Mouse (Mus musculus): Measurements from ENCODE around the gene Meaf6. TPM values are rescaled to one million over a fixed set of nuclear protein-coding genes. Genes with fewer than 3 reads are reported as not detected.

Gene Meaf6
- total RNA-seq, 2 experiments from 2014 or later, result 22.6 to 24.5 TPM

Other genes starting within 250 kb of the Meaf6 start
- gene Yrdc, start 234.5 kb upstream of the Meaf6 start, total RNA-seq (2021), result 10 to 100 TPM; 17.5 to 17.9 TPM
- 10 to 100 TPM; 23.9 to 24.8 TPM for gene 1110065P20Rik, start 233.9 kb upstream of the Meaf6 start, total RNA-seq (2021)
- gene Maneal, start 223.0 kb upstream of the Meaf6 start, total RNA-seq (2021), result under 1 TPM; 0.10 to 0.17 TPM
- not detected for gene Epha10, start 204.2 kb upstream of the Meaf6 start, total RNA-seq (2021)
- 10 to 100 TPM in 1 of 2 experiments, 1 to 10 TPM in 1; 9.8 to 10.2 TPM for gene 9930104L06Rik, start 148.1 kb upstream of the Meaf6 start, total RNA-seq (2021)
- gene Cdca8, start 145.8 kb upstream of the Meaf6 start, total RNA-seq (2021), result 1 to 10 TPM; 3.6 to 7.0 TPM
- gene Rspo1, start 98.7 kb upstream of the Meaf6 start, total RNA-seq (2021), result 1 to 10 TPM; 3.7 to 5.8 TPM
- 10 to 100 TPM; 27.1 to 29.8 TPM for gene Gnl2, start 68.5 kb upstream of the Meaf6 start, total RNA-seq (2021)
- under 1 TPM in 1 of 2 experiments, not detected in 1; 0.22 TPM for gene Dnali1, start 19.4 kb upstream of the Meaf6 start, total RNA-seq (2021)
- gene Snip1, start 18.5 kb upstream of the Meaf6 start, total RNA-seq (2021), result 10 to 100 TPM in 1 of 2 experiments, 1 to 10 TPM in 1; 9.0 to 10.4 TPM
- gene Zc3h12a, start 42.7 kb downstream of the Meaf6 start, total RNA-seq (2021), result 1 to 10 TPM; 3.2 to 4.0 TPM

Data from heart, postnatal 14 days (tissue).